Mouse (Mus musculus) small intestine, adult 2 months (tissue): Measurements from ENCODE around the gene Ccdc92b.

ENCODE experiments used
- CTCF ChIP-seq: fragments of 200-500 bp; IDR thresholded peaks from 2 replicates; pipeline ENCODE4 v1.5.1; 2012; ENCODE audit warnings: low read depth, mild to moderate bottlenecking, control low read depth, inconsistent platforms, low read length, moderate library complexity, mixed read lengths; ENCODE audit not compliant: insufficient replicate concordance, insufficient read length; ENCODE audit errors: extremely low read depth
- POLR2A ChIP-seq: fragments of 200-500 bp; IDR thresholded peaks from 2 replicates; pipeline ENCODE4 v1.6.1; 2012; ENCODE audit warnings: low read depth, mild to moderate bottlenecking, control low read depth, inconsistent platforms, low read length, moderate library complexity

- TF ChIP-seq CTCF (no peak), POLR2A (no peak)
These were observed 6.0 kb upstream of the Ccdc92b start for GRCm38 (mm10) chr11:74613428-74613827.
